Mouse (Mus musculus): ENCODE data around the gene Cyp4f18. TPM values are rescaled to one million over a fixed set of nuclear protein-coding genes. Genes with fewer than 3 reads are reported as not detected.
"Not testable (repeated sequence)": the region's sequence is repeated elsewhere in the genome, so short reads cannot be mapped to it uniquely, and the experiment has no call there.

The Cyp4f18 gene
- polyA plus RNA-seq, 1 experiment = 26.4 TPM

DNA sequence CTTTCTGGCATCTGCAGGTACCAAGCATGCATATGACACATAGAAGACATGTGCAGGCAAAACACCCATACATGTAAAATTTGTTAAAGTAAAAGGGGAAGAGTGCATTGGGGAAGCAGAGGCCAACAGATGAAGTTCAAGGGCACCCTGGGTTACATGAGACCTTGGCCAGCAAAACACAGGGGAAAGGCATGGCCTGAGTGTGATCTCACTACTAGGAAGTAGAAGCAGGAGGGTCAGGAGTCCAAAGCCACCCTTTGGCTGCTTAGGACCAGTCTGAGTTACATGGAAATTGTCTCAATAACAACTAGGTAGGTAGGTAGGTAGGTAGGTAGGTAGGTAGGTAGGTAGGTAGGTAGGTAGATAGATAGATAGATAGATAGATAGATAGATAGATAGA is 48.9 kb downstream of the Cyp4f18 start:
- TF ChIP-seq POLR2A (IDR thresholded peaks at IDR 0.05; ENCODE audit: borderline replicate concordance, extremely low read depth, low read depth, low read length) = no peak
- H3K4me1 ChIP-seq (ENCODE audit: control insufficient read depth, insufficient read depth, low read length) = no peaks in the 10 kb centered on the region
- H3K4me3 ChIP-seq (replicated peaks; ENCODE audit: extremely low read depth, low read depth, low read length) = no peak overlapping the region
- no peak for DNase-seq

DNA sequence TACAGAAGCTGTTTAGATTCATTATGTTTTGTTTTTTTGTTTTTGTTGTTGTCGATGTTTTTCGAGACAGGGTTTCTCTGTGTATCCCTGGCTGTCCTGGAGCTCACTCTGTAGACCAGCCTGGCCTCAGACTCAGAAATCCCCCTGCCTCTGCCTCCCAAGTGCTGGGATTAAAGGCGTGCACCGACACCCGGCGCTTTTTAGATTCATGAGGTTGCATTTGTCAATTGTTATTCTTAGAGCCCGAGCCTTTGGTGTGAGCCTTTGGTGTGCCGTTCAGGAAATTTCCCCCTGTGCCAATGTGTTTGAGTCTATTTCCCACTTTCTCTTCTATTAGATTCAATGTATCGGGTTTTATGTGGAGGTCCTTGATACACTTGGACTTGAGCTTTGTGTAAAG is 54.8 kb downstream of the Cyp4f18 start:
- WGBS = 97% methylated on average over 9 of the region's 9 CpGs
- Histone ChIP-seq H3K4me1 (ENCODE audit: control insufficient read depth, insufficient read depth, low read length) (peaks cover 6% of the 10 kb centered on the region), H3K4me3 (replicated peaks; ENCODE audit: extremely low read depth, low read depth, low read length) (no peak overlapping the region)
- TF ChIP-seq POLR2A (IDR thresholded peaks at IDR 0.05; ENCODE audit: borderline replicate concordance, extremely low read depth, low read depth, low read length) = no peak
- DNase-seq = no peak

DNA sequence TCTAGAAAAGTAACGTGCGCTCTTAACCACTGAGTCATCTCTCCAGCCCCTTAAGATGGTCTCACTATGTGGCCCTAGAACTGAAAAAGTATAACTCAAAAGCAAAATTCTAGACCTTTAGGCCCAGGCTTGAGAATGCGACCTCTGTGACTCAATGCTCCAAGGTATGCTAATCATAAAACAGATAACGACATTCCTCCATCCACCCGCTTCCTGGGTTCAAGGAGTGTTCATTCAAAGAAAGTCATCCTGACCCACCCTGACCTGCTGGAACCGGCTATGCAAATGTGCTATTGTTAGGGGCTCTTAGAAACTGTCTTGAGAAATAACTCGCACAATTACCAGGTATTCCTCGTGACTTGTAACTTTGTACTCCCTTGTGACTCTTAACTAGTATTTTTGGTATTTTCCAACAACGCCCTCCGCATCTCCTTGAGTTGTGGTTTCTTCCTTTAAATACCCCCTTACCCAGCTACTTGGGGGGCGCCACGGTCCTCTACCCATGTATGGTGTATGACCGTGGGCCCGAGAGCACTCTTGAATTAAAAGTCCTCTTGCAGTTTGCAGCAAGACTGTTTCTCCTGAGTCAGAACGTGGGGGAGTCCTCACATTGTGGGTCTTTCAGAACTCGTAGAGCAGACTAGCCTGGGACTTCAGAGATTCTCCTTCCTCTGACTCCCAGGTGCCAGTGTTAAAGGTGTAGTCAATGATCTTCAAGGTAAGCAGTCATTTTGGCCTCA is 56.3 kb downstream of the Cyp4f18 start:
- WGBS = 85% methylated on average over 16 of the region's 16 CpGs
- not testable (repeated sequence) for H3K4me1 ChIP-seq (ENCODE audit: control insufficient read depth, insufficient read depth, low read length); H3K4me3 ChIP-seq (replicated peaks; ENCODE audit: extremely low read depth, low read depth, low read length); DNase-seq

DNA sequence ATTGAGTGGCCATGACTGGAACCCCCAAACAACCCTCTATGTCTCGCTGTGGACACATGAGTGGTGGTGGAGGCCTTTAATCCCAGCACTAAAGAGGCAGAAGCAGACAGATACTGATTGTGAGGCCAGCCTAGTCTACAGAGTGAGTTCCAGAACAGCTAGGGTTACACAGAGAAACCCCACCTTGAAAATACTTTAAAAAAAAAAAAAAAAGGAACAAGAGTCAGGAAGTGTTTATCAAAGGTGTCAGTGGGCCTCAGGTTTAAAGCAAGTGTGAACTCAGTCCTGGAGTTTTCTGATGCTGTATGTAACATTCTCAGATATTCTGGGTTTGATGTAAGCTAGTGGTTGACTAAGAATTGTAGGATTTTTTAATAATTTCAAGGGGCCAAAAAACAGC is 56.9 kb downstream of the Cyp4f18 start:
- Histone ChIP-seq H3K4me1 (ENCODE audit: control insufficient read depth, insufficient read depth, low read length) (peaks cover 6% of the 10 kb centered on the region), H3K4me3 (replicated peaks; ENCODE audit: extremely low read depth, low read depth, low read length) (no peak overlapping the region)
- TF ChIP-seq CTCF (IDR thresholded peaks at IDR 0.05; ENCODE audit: insufficient read depth, low read length) (no peak), POLR2A (IDR thresholded peaks at IDR 0.05; ENCODE audit: borderline replicate concordance, extremely low read depth, low read depth, low read length) (no peak)
- no peak for DNase-seq
- 76% methylated on average over 1 of the region's 1 CpGs for WGBS

DNA sequence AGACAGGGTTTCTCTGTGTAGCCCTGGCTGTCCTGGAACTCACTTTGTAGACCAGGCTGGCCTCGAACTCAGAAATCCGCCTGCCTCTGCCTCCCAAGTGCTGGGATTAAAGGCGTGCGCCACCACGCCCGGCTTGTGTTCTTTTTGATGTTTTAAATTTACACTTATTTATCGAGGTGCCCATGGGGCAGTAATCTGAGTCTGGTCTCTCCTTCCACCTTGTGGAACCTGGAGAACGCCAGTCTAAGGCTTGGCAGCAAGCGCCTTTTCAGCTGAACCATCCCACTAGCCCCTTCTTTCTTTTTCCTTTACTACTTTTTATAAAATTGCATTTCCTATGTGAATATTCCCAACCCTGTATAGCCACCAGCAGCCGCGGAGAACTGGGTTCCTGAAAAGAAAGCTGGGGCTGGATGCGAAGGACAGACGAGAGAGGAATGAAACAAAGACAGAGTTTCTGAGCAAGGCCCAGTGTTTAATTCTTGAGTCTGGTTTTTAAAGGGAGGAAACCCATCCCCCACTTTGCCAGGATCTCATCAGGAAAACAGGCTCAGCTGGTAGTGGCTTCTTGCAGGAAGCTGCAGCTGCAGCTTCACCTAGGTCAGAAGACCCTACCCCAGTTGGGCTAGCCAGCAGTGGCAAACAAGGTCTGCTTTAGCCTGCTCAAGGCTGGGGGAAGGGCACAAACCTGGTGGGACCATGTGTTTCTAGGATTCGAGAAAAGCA is 57.8 kb downstream of the Cyp4f18 start:
- TF ChIP-seq CTCF (IDR thresholded peaks at IDR 0.05; ENCODE audit: insufficient read depth, low read length) = no peak
- TF ChIP-seq POLR2A (IDR thresholded peaks at IDR 0.05; ENCODE audit: borderline replicate concordance, extremely low read depth, low read depth, low read length) = no peak
- peak; percentile 19 for DNase-seq
- Histone ChIP-seq H3K4me3 (replicated peaks; ENCODE audit: extremely low read depth, low read depth, low read length) (peak overlapping the region; percentile 46), H3K4me1 (ENCODE audit: control insufficient read depth, insufficient read depth, low read length) (peaks cover 6% of the 10 kb centered on the region)
- 14% methylated on average over 14 of the region's 14 CpGs for WGBS

- WGBS = 4% methylated on average over 34 of the region's 34 CpGs
- peak within 1 kb of the TSS; percentile 91 for H3K4me3 ChIP-seq (replicated peaks; ENCODE audit: extremely low read depth, low read depth, low read length)
These were observed 58.8 kb downstream of the Cyp4f18 start, which contains the start of gene Zfp961 for GRCm38 (mm10) chr8:71950482-71951221. Gene Zfp961 (plus strand): TSS chr8:71951038.

GRCm38 (mm10) chr8:71948624-71949023 is 60.8 kb downstream of the Cyp4f18 start:
- DNase-seq = no peak

More at GRCm38 (mm10) chr8:71950482-71951221, 58.8 kb downstream of the Cyp4f18 start, which contains the start of gene Zfp961:
- peaks cover 6% of the 10 kb centered on the region for H3K4me1 ChIP-seq (ENCODE audit: control insufficient read depth, insufficient read depth, low read length)
- TF ChIP-seq CTCF (IDR thresholded peaks at IDR 0.05; ENCODE audit: insufficient read depth, low read length) = no peak
- peak; percentile 75; the same call in 1 of the 2 replicates for TF ChIP-seq POLR2A (IDR thresholded peaks at IDR 0.05; ENCODE audit: borderline replicate concordance, extremely low read depth, low read depth, low read length)
- DNase-seq = peak; percentile 98

DNA sequence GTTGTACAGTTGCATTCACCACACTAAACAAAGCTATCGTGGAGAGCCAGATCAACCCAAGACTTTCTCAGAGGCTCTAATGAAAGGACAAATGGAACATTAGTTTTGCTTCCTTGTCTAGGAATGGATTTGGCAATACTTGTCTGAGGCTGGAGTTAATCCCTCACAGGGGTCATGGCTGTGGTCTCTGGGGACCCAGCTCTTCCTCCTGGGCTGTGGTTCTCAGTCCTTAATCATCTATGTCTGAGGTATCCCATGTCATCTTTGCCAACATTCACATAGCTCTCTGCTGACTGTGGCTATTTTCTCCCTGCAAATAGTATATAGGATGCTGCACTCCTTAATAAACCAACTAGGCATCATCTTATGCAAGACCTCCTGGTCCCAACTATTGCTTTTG is 67.7 kb downstream of the Cyp4f18 start:
- WGBS = 85% methylated on average over 1 of the region's 1 CpGs
- no peak overlapping the region for H3K4me3 ChIP-seq (replicated peaks; ENCODE audit: extremely low read depth, low read depth, low read length)
- DNase-seq = no peak
- TF ChIP-seq POLR2A (IDR thresholded peaks at IDR 0.05; ENCODE audit: borderline replicate concordance, extremely low read depth, low read depth, low read length) (no peak), CTCF (IDR thresholded peaks at IDR 0.05; ENCODE audit: insufficient read depth, low read length) (no peak)
- H3K4me1 ChIP-seq (ENCODE audit: control insufficient read depth, insufficient read depth, low read length) = no peaks in the 10 kb centered on the region

More at GRCm38 (mm10) chr8:71948624-71949023, 60.8 kb downstream of the Cyp4f18 start:
- H3K4me3 ChIP-seq (replicated peaks; ENCODE audit: extremely low read depth, low read depth, low read length) = no peak overlapping the region
- peaks cover 6% of the 10 kb centered on the region for H3K4me1 ChIP-seq (ENCODE audit: control insufficient read depth, insufficient read depth, low read length)
- TF ChIP-seq POLR2A (IDR thresholded peaks at IDR 0.05; ENCODE audit: borderline replicate concordance, extremely low read depth, low read depth, low read length) (no peak), CTCF (IDR thresholded peaks at IDR 0.05; ENCODE audit: insufficient read depth, low read length) (no peak)
- 89% methylated on average over 5 of the region's 5 CpGs for WGBS

- 66% methylated on average over 2 of the region's 2 CpGs for WGBS
These were observed 68.9 kb downstream of the Cyp4f18 start for GRCm38 (mm10) chr8:71940293-71941208.

More at GRCm38 (mm10) chr8:71940293-71941208, 68.9 kb downstream of the Cyp4f18 start:
- no peak for TF ChIP-seq CTCF (IDR thresholded peaks at IDR 0.05; ENCODE audit: insufficient read depth, low read length)
- TF ChIP-seq POLR2A (IDR thresholded peaks at IDR 0.05; ENCODE audit: borderline replicate concordance, extremely low read depth, low read depth, low read length) = no peak
- DNase-seq = no peak
- Histone ChIP-seq H3K4me3 (replicated peaks; ENCODE audit: extremely low read depth, low read depth, low read length) (no peak overlapping the region), H3K4me1 (ENCODE audit: control insufficient read depth, insufficient read depth, low read length) (no peaks in the 10 kb centered on the region)

Other genes starting within 250 kb of the Cyp4f18 start
- gene Zfp709, start 127.6 kb downstream of the Cyp4f18 start, polyA plus RNA-seq (2012; rRNA removed) = 0.27 and 0.50 TPM in 2 replicates
- 0.57 and 0.96 TPM in 2 replicates for gene Zfp882, start 101.0 kb downstream of the Cyp4f18 start, polyA plus RNA-seq (2012; rRNA removed)
- 1.7 and 2.7 TPM in 2 replicates for gene Zfp617, start 101.0 kb downstream of the Cyp4f18 start, polyA plus RNA-seq (2012; rRNA removed)
- gene Zfp961, start 58.6 kb downstream of the Cyp4f18 start, polyA plus RNA-seq (2012; rRNA removed) = 3.0 and 5.2 TPM in 2 replicates
- not detected in 2 replicates for gene Olfr372, start 31.6 kb upstream of the Cyp4f18 start, polyA plus RNA-seq (2012; rRNA removed)
- not detected in 2 replicates for gene Olfr373, start 73.6 kb upstream of the Cyp4f18 start, polyA plus RNA-seq (2012; rRNA removed)
- gene Olfr374, start 97.4 kb upstream of the Cyp4f18 start, polyA plus RNA-seq (2012; rRNA removed) = not detected in 2 replicates
- gene Tpm4, start 125.3 kb upstream of the Cyp4f18 start, polyA plus RNA-seq (2012; rRNA removed) = 139 and 170 TPM in 2 replicates
- 39.1 and 67.4 TPM in 2 replicates for gene Rab8a, start 151.6 kb upstream of the Cyp4f18 start, polyA plus RNA-seq (2012; rRNA removed)
- gene Hsh2d, start 180.0 kb upstream of the Cyp4f18 start, polyA plus RNA-seq (2012; rRNA removed) = 1.6 and 1.8 TPM in 2 replicates
- gene Cib3, start 203.2 kb upstream of the Cyp4f18 start, polyA plus RNA-seq (2012; rRNA removed) = 0.25 TPM in 1 of 2 replicates, not detected in the other
- not detected in 2 replicates for gene Gm11034, start 204.0 kb upstream of the Cyp4f18 start, polyA plus RNA-seq (2012; rRNA removed)
- gene Fam32a, start 210.1 kb upstream of the Cyp4f18 start, polyA plus RNA-seq (2012; rRNA removed) = 35.9 and 50.0 TPM in 2 replicates
- 67.5 and 78.6 TPM in 2 replicates for gene Ap1m1, start 230.4 kb upstream of the Cyp4f18 start, polyA plus RNA-seq (2012; rRNA removed)

Data from lung, adult 2 months (tissue).